Mouse (Mus musculus) spleen, adult 18-20 months (tissue): Measurements from ENCODE around the gene Dnajb1.

ENCODE experiments used
- DNase-seq, 2 experiments: peaks; one replicate each; pipeline ENCODE4 v3.0.0; 2022; ENCODE audit warnings: mixed read lengths in 2 of 2

Gene Dnajb1

GRCm38 (mm10) chr8:83660545-83660944, 52.6 kb downstream of the Dnajb1 start:
- no peak for DNase-seq

DNA sequence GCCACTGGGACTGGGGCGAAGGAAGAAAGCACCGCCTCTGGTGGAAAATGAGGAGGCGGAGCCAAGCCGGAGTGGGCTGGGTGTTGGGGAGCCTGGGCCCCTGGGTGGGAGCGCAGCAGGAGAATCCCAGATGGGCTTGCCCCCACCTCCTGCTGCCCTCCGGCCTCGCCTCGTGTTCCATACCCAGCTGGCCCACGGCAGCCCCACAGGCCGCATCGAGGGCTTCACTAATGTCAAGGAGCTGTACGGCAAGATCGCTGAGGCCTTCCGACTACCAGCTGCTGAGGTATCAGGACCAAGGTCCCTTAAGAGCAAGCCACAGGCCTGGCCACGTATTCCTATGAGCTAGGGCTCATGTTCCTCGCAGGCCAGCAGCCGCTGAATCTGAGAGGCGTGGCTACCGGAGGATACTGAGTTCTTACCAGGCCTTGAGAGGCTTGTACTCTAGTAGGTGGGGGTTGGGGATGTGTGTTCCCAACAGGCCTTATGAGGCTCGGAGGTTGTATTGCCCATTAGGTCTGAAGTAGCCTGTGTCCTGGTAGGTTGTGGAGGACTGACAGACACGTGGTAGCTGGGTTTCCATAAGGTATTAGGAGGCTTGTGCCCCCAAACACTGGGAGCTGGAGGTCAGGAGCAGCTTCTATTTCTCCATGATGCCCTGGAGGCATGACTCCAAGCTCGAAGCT, 53.1 kb downstream of the Dnajb1 start:
- no peak for DNase-seq
